Comparison of ENCODE assay signal across 8 mouse cellular contexts in genomic region chr16:49615342-49616020, GRCm38 (mm10).
DNase-seq lines count a peak whose midpoint lies in the region; ATAC-seq and TF ChIP-seq lines count a peak whose summit lies in the region.

No protein-coding gene starts in this region.

- no peak overlapping the region for H3K9ac ChIP-seq in lung, embryonic 16.5 days (ENCODE audit: low read length)
- H3K9ac ChIP-seq in forebrain, embryonic 13.5 days, result no peak overlapping the region

- peak overlapping the region; percentile 26 for H3K4me2 ChIP-seq in lung, embryonic 16.5 days (ENCODE audit: low read depth, low read length)
- no peak overlapping the region for H3K4me2 ChIP-seq in forebrain, embryonic 13.5 days

- peaks cover 9% of the 10 kb centered on the region; the same call in 1 of the 2 replicates for H3K9me3 ChIP-seq in lung, embryonic 16.5 days (ENCODE audit: control insufficient read depth, low read length)
- H3K9me3 ChIP-seq in forebrain, embryonic 13.5 days (replicated peaks), result peaks cover 5% of the 10 kb centered on the region; the same call in 1 of the 2 replicates

- H3K27me3 ChIP-seq in lung, embryonic 16.5 days (ENCODE audit: control insufficient read depth, insufficient read depth, low read depth, low read length), result no peaks in the 10 kb centered on the region
- no peaks in the 10 kb centered on the region for H3K27me3 ChIP-seq in forebrain, embryonic 13.5 days

- ATAC-seq in lung, embryonic 16.5 days (ENCODE audit: low read depth), result no peak
- no peak for ATAC-seq in forebrain, embryonic 13.5 days

- peak; percentile 13 for DNase-seq in gastrocnemius, adult 2 months
- no peak for DNase-seq in gastrocnemius, postnatal 4 days (ENCODE audit: low spot score in 2 of 2)
- no peak for DNase-seq in lung, adult 2 months
- peak; percentile 41 to 61 for DNase-seq in cerebellum, postnatal 10 days
- DNase-seq in left cerebral cortex, postnatal 25 days (ENCODE audit: low spot score in 2 of 2), result peak; percentile 29 to 67
- DNase-seq in adrenal gland, postnatal 14 days, result no peak

- 74% methylated on average over 20 of the region's 20 CpGs for WGBS in lung, embryonic 16.5 days
- WGBS in lung, adult 2 months, result 74% methylated on average over 20 of the region's 20 CpGs
- 85% methylated on average over 20 of the region's 20 CpGs for WGBS in forebrain, embryonic 13.5 days

- no peaks in the 10 kb centered on the region for H3K36me3 ChIP-seq in lung, embryonic 16.5 days (ENCODE audit: control insufficient read depth, insufficient read depth, low read length)
- no peaks in the 10 kb centered on the region for H3K36me3 ChIP-seq in forebrain, embryonic 13.5 days (ENCODE audit: poor library complexity, severe bottlenecking)

- no peak for TF ChIP-seq POLR2A in lung, adult 2 months (IDR thresholded peaks at IDR 0.05; ENCODE audit: borderline replicate concordance, extremely low read depth, low read depth, low read length)

- intact Hi-C loops in gastrocnemius, adult 2 months (cut with DNase I), result no loop called here
- intact Hi-C loops in left cerebral cortex, postnatal 25 days (cut with DNase I), result no loop called here

- peak overlapping the region; percentile 67 for H3K4me3 ChIP-seq in gastrocnemius, adult 2 months
- H3K4me3 ChIP-seq in lung, embryonic 16.5 days (ENCODE audit: low read length), result peak overlapping the region; percentile 12; the same call in 1 of the 2 replicates
- no peak overlapping the region for H3K4me3 ChIP-seq in lung, adult 2 months (replicated peaks; ENCODE audit: extremely low read depth, low read depth, low read length)
- no peak overlapping the region for H3K4me3 ChIP-seq in forebrain, embryonic 13.5 days

- H3K27ac ChIP-seq in gastrocnemius, adult 2 months, result peak overlapping the region; percentile 40
- H3K27ac ChIP-seq in lung, embryonic 16.5 days (ENCODE audit: low read length), result no peak overlapping the region; the same call in 1 of the 2 replicates
- no peak overlapping the region for H3K27ac ChIP-seq in forebrain, embryonic 13.5 days

- 0 out of 2 replicates have a peak, but pooled peaks cover 2% of the 10 kb centered on the region for H3K4me1 ChIP-seq in lung, embryonic 16.5 days (replicated peaks; ENCODE audit: control insufficient read depth, insufficient read depth, low read length)
- no peaks in the 10 kb centered on the region for H3K4me1 ChIP-seq in lung, adult 2 months (ENCODE audit: control insufficient read depth, insufficient read depth, low read length)
- H3K4me1 ChIP-seq in forebrain, embryonic 13.5 days, result no peaks in the 10 kb centered on the region

- TF ChIP-seq CTCF in gastrocnemius, adult 2 months (IDR thresholded peaks at IDR 0.05), result no peak
- TF ChIP-seq CTCF in lung, adult 2 months (IDR thresholded peaks at IDR 0.05; ENCODE audit: insufficient read depth, low read length), result no peak

Comparison
In these comparisons a context has a peak if more than half of its experiments do, and no peak if none do; other contexts are left out.
1. DNase-seq: peak in gastrocnemius, adult 2 months (single experiment), cerebellum, postnatal 10 days (2 of 2) and left cerebral cortex, postnatal 25 days (2 of 2); none in gastrocnemius, postnatal 4 days (0 of 2), lung, adult 2 months (single experiment) and adrenal gland, postnatal 14 days (single experiment).
2. H3K4me3 ChIP-seq: peak in gastrocnemius, adult 2 months (single experiment) and lung, embryonic 16.5 days (single experiment); none in lung, adult 2 months (single experiment) and forebrain, embryonic 13.5 days (single experiment).